Comparison of ENCODE assay signal across 14 mouse cellular contexts in genomic region chr12:85937384-85937783, GRCm38 (mm10).
"Had no signal": no experiment of that assay in that cellular context is flagged by ENCODE, and none has a peak within 500 bp of the region (broad histone marks: within the 10 kb centered on the region; RNA-seq: fewer than 3 reads in every experiment).

No protein-coding gene starts in this region.

- DNase-seq: lung, adult 18-20 months; lung, embryonic 14.5 days; lung, postnatal 10 days; lung, postnatal 4 days; midbrain, embryonic 14.5 days; right cerebral cortex, postnatal 14 days; thymus, adult 2 months; thymus, postnatal 14 days; thymus, postnatal 36 days had no signal

- H3K27ac ChIP-seq: midbrain, embryonic 10.5 days; midbrain, embryonic 12.5 days; neural tube, embryonic 12.5 days; stomach, embryonic 15.5 days; stomach, postnatal 0 days had no signal

- H3K27me3 ChIP-seq: midbrain, embryonic 12.5 days; neural tube, embryonic 12.5 days; stomach, embryonic 15.5 days had no signal

- H3K9ac ChIP-seq: lung, embryonic 14.5 days; midbrain, embryonic 12.5 days; neural tube, embryonic 12.5 days; stomach, embryonic 15.5 days had no signal

- H3K4me1 ChIP-seq: midbrain, embryonic 10.5 days; midbrain, embryonic 12.5 days; neural tube, embryonic 12.5 days; stomach, embryonic 15.5 days had no signal

- H3K4me3 ChIP-seq: midbrain, embryonic 10.5 days; midbrain, embryonic 12.5 days; neural tube, embryonic 12.5 days; stomach, embryonic 15.5 days had no signal
